Mouse (Mus musculus) layer of hippocampus, adult 6 months (tissue): ENCODE results near the gene 1810043G02Rik. TPM values are rescaled to one million over a fixed set of nuclear protein-coding genes. Genes with fewer than 3 reads are reported as not detected.

Source experiments
- long read RNA-seq, 2 experiments: library from polyadenylated mRNA; unstranded; transcript quantifications; one replicate each; pipeline ENCODE4 v2.0.0; 2019 to 2020
- polyA plus RNA-seq: library from polyadenylated mRNA; unstranded; fragments of <200 nt; fragmentation: Nextera tagmentation; gene quantifications from 2 replicates; pipeline ENCODE4 v1.2.3, GENCODE M21; 2021

1810043G02Rik gene
- polyA plus RNA-seq = 52.6 and 57.3 TPM in 2 replicates
- long read RNA-seq, experiment 1, partial matches to known transcripts = 2 of 28 reads
- long read RNA-seq, experiment 1, other reads (novel, unspliced or antisense) = 26 of 28 reads
- long read RNA-seq, experiment 2, partial matches to known transcripts = 3 of 46 reads
- long read RNA-seq, experiment 2, other reads (novel, unspliced or antisense) = 41 of 46 reads

DNA sequence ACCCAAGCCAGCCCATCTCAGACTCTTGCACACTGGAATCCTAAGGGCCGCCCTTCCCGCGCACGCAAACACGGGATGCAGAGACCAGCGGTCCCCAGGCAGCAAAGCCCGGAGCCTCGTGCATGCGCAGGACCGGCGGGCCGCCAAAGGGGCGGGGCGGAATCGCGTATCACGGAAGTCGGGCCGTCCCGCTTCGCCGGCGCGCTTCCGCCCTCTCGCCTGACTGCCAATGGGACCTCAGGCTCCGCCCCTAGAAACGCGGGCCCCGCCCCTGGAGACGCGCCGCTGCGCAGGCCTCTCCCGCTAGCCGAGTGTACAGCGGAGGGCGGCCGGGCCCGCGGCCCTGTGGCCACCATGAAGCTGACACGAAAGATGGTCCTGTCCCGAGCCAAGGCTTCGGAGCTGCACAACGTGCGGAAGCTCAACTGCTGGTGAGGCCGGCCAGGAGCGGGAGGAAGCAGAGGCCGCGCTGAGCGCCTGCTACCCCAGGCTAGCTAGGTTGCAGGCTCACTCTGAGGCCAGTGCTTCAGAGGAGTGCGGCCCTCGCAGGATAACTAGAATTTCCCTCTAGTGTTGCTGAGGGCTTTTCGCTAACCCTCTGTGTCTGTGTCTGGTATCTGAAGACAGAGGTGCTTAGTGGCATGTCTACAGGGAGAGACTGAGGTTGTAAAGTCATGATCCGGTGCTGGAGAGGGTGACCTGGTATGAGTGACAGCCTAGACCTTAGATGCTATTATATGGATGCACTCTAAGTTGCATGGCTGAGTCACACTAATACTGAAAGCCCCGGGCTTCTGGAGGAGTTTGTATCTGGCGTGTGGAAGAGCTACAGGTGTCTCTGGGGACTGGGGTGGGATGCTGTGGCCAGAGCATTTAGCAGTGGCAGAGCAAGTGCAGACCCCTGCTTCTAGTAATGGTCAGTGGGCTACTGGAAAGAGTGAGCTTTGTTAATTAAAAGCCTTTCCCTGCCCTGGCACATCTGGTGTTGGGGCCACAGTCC is at the start of gene 1810043G02Rik:
TSS of gene 1810043G02Rik (plus strand) at position 174 of the 1,000 bp plus-strand sequence.

DNA sequence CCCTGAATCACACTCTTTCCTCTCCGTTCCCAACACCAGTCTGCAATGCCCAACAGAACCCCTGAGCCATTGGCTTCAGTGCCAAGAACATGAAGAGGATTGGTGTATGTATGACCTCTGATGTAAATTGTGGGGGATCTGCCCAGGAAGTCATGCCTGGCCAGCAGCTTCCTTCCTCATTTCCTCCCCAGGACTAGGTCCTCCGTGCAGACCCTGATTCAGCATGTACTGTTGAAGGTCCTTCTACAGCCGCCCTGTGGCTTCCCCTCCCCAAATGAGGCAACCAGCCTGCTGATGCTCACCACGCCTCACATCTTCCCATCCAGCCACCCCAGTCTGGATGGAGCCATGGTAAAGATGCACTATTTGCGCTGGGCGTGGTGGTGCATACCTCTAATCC is 7.8 kb upstream of the 1810043G02Rik start, which contains the start of gene Trpm2:
TSS of gene Trpm2 (minus strand) at position 83 of the 400 bp plus-strand sequence.

DNA sequence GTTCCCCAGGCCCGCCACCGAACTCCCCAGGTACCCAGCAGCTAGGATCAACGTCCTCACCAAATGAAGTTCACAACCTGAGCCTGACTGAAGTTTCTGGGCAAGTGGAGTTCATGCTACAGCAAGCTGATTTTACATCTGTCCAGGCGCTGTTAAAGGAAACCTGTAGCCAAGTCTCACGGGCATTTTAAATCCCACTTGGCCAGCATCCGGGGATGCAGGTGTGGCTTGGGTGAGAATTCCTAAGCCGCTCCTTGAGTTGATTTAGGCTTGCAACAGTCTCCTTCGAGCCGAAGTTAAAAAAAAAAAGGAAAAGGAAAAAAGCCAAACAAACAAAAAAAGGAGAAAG is 31.6 kb downstream of the 1810043G02Rik start, which contains the start of gene Pfkl:
TSS of gene Pfkl (minus strand) at position 139 of the 349 bp plus-strand sequence.

Other genes with a start within 250 kb of the 1810043G02Rik start
- gene Gm18596, start 235.9 kb upstream of the 1810043G02Rik start, polyA plus RNA-seq = not detected in 2 replicates
- not detected in 2 replicates for gene Gm9736, start 227.2 kb upstream of the 1810043G02Rik start, polyA plus RNA-seq
- gene Gm3233, start 218.8 kb upstream of the 1810043G02Rik start, polyA plus RNA-seq = not detected in 2 replicates
- not detected in 2 replicates for gene Gm3238, start 207.2 kb upstream of the 1810043G02Rik start, polyA plus RNA-seq
- gene Gm7138, start 201.6 kb upstream of the 1810043G02Rik start, polyA plus RNA-seq = not detected in 2 replicates
- gene Gm3250, start 196.0 kb upstream of the 1810043G02Rik start, polyA plus RNA-seq = not detected in 2 replicates
- not detected in 2 replicates for gene Gm7137, start 190.3 kb upstream of the 1810043G02Rik start, polyA plus RNA-seq
- not detected in 2 replicates for gene Gm9639, start 183.4 kb upstream of the 1810043G02Rik start, polyA plus RNA-seq
- gene Gm19668, start 179.4 kb upstream of the 1810043G02Rik start, polyA plus RNA-seq = not detected in 2 replicates
- not detected in 2 replicates for gene Gm9507, start 166.7 kb upstream of the 1810043G02Rik start, polyA plus RNA-seq
- not detected in 2 replicates for gene Gm2696, start 163.8 kb upstream of the 1810043G02Rik start, polyA plus RNA-seq
- not detected in 2 replicates for gene Krtap10-4, start 151.4 kb upstream of the 1810043G02Rik start, polyA plus RNA-seq
- gene Krtap10-10, start 142.6 kb upstream of the 1810043G02Rik start, polyA plus RNA-seq = not detected in 2 replicates
- gene Gm36176, start 131.7 kb upstream of the 1810043G02Rik start, polyA plus RNA-seq = not detected in 2 replicates
- gene Gm10318, start 125.7 kb upstream of the 1810043G02Rik start, polyA plus RNA-seq = not detected in 2 replicates
- gene Gm3285, start 116.5 kb upstream of the 1810043G02Rik start, polyA plus RNA-seq = not detected in 2 replicates
- 2.7 and 2.9 TPM in 2 replicates for gene Lrrc3, start 76.0 kb upstream of the 1810043G02Rik start, polyA plus RNA-seq
- 5.7 and 6.1 TPM in 2 replicates for gene Trpm2, start 8.0 kb upstream of the 1810043G02Rik start, polyA plus RNA-seq
- 99.5 and 116 TPM in 2 replicates for gene Pfkl, start 31.6 kb downstream of the 1810043G02Rik start, polyA plus RNA-seq
- gene Dnmt3l, start 63.4 kb downstream of the 1810043G02Rik start, polyA plus RNA-seq = 0.82 and 1.2 TPM in 2 replicates
- not detected in 2 replicates for gene Aire, start 65.1 kb downstream of the 1810043G02Rik start, polyA plus RNA-seq
- 1.9 and 2.5 TPM in 2 replicates for gene Icosl, start 90.8 kb downstream of the 1810043G02Rik start, polyA plus RNA-seq
- 78.6 and 86.8 TPM in 2 replicates for gene D10Jhu81e, start 191.3 kb downstream of the 1810043G02Rik start, polyA plus RNA-seq
- 9.8 and 10.9 TPM in 2 replicates for gene Pwp2, start 206.6 kb downstream of the 1810043G02Rik start, polyA plus RNA-seq